In genomic region chr12:57496347-57497119, GRCm38 (mm10) we compare ENCODE assay signal across 15 mouse cellular contexts. TPM values are rescaled to one million over a fixed set of nuclear protein-coding genes. Genes with fewer than 3 reads are reported as not detected.
DNase-seq lines count a peak whose midpoint lies in the region; ATAC-seq and TF ChIP-seq lines count a peak whose summit lies in the region.
"Had no signal": no experiment of that assay in that cellular context is flagged by ENCODE, and none has a peak within 500 bp of the region (broad histone marks: within the 10 kb centered on the region; RNA-seq: fewer than 3 reads in every experiment).

No protein-coding gene starts in this region.

- H3K4me2 ChIP-seq in midbrain, embryonic 14.5 days (ENCODE audit: low read length) = no peak overlapping the region
- H3K4me2 ChIP-seq in intestine, embryonic 15.5 days (replicated peaks) = peak overlapping the region; percentile 1; the same call in 1 of the 2 replicates
- H3K4me2 ChIP-seq in lung, embryonic 16.5 days (ENCODE audit: low read depth, low read length) = peak overlapping the region; percentile 5; the same call in 1 of the 2 replicates
- no peak overlapping the region for H3K4me2 ChIP-seq in stomach, postnatal 0 days (replicated peaks; ENCODE audit: low read depth)
- H3K4me2 ChIP-seq: hindbrain, embryonic 15.5 days; liver, embryonic 13.5 days had no signal

- H3K27ac ChIP-seq in midbrain, embryonic 10.5 days (replicated peaks) = peak overlapping the region; percentile 63
- H3K27ac ChIP-seq in midbrain, embryonic 14.5 days (replicated peaks; ENCODE audit: low read depth, low read length) = no peak overlapping the region
- H3K27ac ChIP-seq in intestine, embryonic 15.5 days = no peak overlapping the region
- peak overlapping the region; percentile 37; the same call in 1 of the 2 replicates for H3K27ac ChIP-seq in lung, embryonic 16.5 days (ENCODE audit: low read length)
- no peak overlapping the region for H3K27ac ChIP-seq in stomach, postnatal 0 days (replicated peaks)
- H3K27ac ChIP-seq: hindbrain, embryonic 15.5 days; left cerebral cortex, adult 2 months; liver, embryonic 13.5 days had no signal

- TF ChIP-seq CTCF in stomach, postnatal 0 days (IDR thresholded peaks at IDR 0.05; ENCODE audit: low read depth) = no peak

- WGBS in midbrain, embryonic 10.5 days = 74% methylated on average over 6 of the region's 6 CpGs
- 85% methylated on average over 6 of the region's 6 CpGs for WGBS in midbrain, embryonic 14.5 days
- 27% methylated on average over 6 of the region's 6 CpGs for WGBS in intestine, embryonic 15.5 days
- WGBS in lung, embryonic 16.5 days = 38% methylated on average over 6 of the region's 6 CpGs
- WGBS in stomach, postnatal 0 days = 22% methylated on average over 6 of the region's 6 CpGs

- no peak for ATAC-seq in midbrain, embryonic 14.5 days (ENCODE audit: low FRiP score, low TSS enrichment)
- ATAC-seq in intestine, embryonic 15.5 days = peak; percentile 91
- peak; percentile 97 for ATAC-seq in lung, embryonic 16.5 days (ENCODE audit: low read depth)
- ATAC-seq in stomach, postnatal 0 days (ENCODE audit: low FRiP score, low TSS enrichment) = peak; percentile 84
- ATAC-seq in megakaryocyte, adult 5-6 weeks (ENCODE audit: poor library complexity, severe bottlenecking) = no peak
- ATAC-seq: forebrain, embryonic 14.5 days had no signal

- H3K9me3 ChIP-seq in midbrain, embryonic 10.5 days (replicated peaks) = no peaks in the 10 kb centered on the region
- H3K9me3 ChIP-seq in midbrain, embryonic 14.5 days (ENCODE audit: control insufficient read depth, low read length) = no peaks in the 10 kb centered on the region
- H3K9me3 ChIP-seq in intestine, embryonic 15.5 days = no peaks in the 10 kb centered on the region
- H3K9me3 ChIP-seq in lung, embryonic 16.5 days (ENCODE audit: control insufficient read depth, low read length) = no peaks in the 10 kb centered on the region
- no peaks in the 10 kb centered on the region for H3K9me3 ChIP-seq in stomach, postnatal 0 days (ENCODE audit: control insufficient read depth, low read length)
- H3K9me3 ChIP-seq: hindbrain, embryonic 15.5 days; liver, embryonic 13.5 days had no signal

- no peak overlapping the region for H3K9ac ChIP-seq in midbrain, embryonic 14.5 days (replicated peaks; ENCODE audit: low read length)
- H3K9ac ChIP-seq in intestine, embryonic 15.5 days = no peak overlapping the region
- no peak overlapping the region for H3K9ac ChIP-seq in lung, embryonic 16.5 days (ENCODE audit: low read length)
- H3K9ac ChIP-seq in stomach, postnatal 0 days (ENCODE audit: low read length) = no peak overlapping the region
- H3K9ac ChIP-seq: hindbrain, embryonic 15.5 days; liver, embryonic 13.5 days had no signal

- no peak for DNase-seq in midbrain, embryonic 10.5 days (ENCODE audit: low spot score)
- no peak for DNase-seq in midbrain, embryonic 14.5 days
- peak; percentile 43 for DNase-seq in stomach, postnatal 0 days (ENCODE audit: low spot score)
- DNase-seq in gastrocnemius, postnatal 25 days = no peak
- DNase-seq: cerebellum, postnatal 14 days; gastrocnemius, postnatal 36 days; liver, embryonic 13.5 days; right cerebral cortex, postnatal 25 days; thymus, postnatal 36 days had no signal

- no peak overlapping the region for H3K4me3 ChIP-seq in midbrain, embryonic 10.5 days
- no peak overlapping the region for H3K4me3 ChIP-seq in midbrain, embryonic 14.5 days (replicated peaks; ENCODE audit: low read depth, low read length)
- no peak overlapping the region for H3K4me3 ChIP-seq in intestine, embryonic 15.5 days (replicated peaks)
- H3K4me3 ChIP-seq in lung, embryonic 16.5 days (ENCODE audit: low read length) = no peak overlapping the region
- H3K4me3 ChIP-seq in stomach, postnatal 0 days (ENCODE audit: low read depth, low read length) = no peak overlapping the region
- H3K4me3 ChIP-seq: hindbrain, embryonic 15.5 days; left cerebral cortex, adult 2 months; liver, embryonic 13.5 days had no signal

- H3K4me1 ChIP-seq in midbrain, embryonic 10.5 days = peaks cover 9% of the 10 kb centered on the region
- no peaks in the 10 kb centered on the region for H3K4me1 ChIP-seq in midbrain, embryonic 14.5 days (ENCODE audit: control insufficient read depth, insufficient read depth, low read length)
- H3K4me1 ChIP-seq in intestine, embryonic 15.5 days (replicated peaks) = no peaks in the 10 kb centered on the region
- H3K4me1 ChIP-seq in lung, embryonic 16.5 days (replicated peaks; ENCODE audit: control insufficient read depth, insufficient read depth, low read length) = 0 out of 2 replicates have a peak, but pooled peaks cover 2% of the 10 kb centered on the region
- no peaks in the 10 kb centered on the region for H3K4me1 ChIP-seq in stomach, postnatal 0 days (replicated peaks; ENCODE audit: control insufficient read depth, insufficient read depth)
- H3K4me1 ChIP-seq: hindbrain, embryonic 15.5 days; liver, embryonic 13.5 days had no signal

- H3K27me3 ChIP-seq in midbrain, embryonic 10.5 days (ENCODE audit: low read depth, poor library complexity, severe bottlenecking) = no peaks in the 10 kb centered on the region
- no peaks in the 10 kb centered on the region for H3K27me3 ChIP-seq in midbrain, embryonic 14.5 days (ENCODE audit: control insufficient read depth, insufficient read depth, low read length)
- no peaks in the 10 kb centered on the region for H3K27me3 ChIP-seq in intestine, embryonic 15.5 days (replicated peaks)
- H3K27me3 ChIP-seq in lung, embryonic 16.5 days (ENCODE audit: control insufficient read depth, insufficient read depth, low read depth, low read length) = no peaks in the 10 kb centered on the region
- no peaks in the 10 kb centered on the region for H3K27me3 ChIP-seq in stomach, postnatal 0 days (ENCODE audit: control insufficient read depth, insufficient read depth, low read length)
- H3K27me3 ChIP-seq: hindbrain, embryonic 15.5 days; liver, embryonic 13.5 days had no signal

- TF ChIP-seq EP300 in stomach, postnatal 0 days (optimal IDR thresholded peaks at IDR 0.05) = no peak

- H3K36me3 ChIP-seq in midbrain, embryonic 10.5 days = no peaks in the 10 kb centered on the region
- no peaks in the 10 kb centered on the region for H3K36me3 ChIP-seq in midbrain, embryonic 14.5 days (ENCODE audit: control insufficient read depth, insufficient read depth, low read length)
- H3K36me3 ChIP-seq in intestine, embryonic 15.5 days = no peaks in the 10 kb centered on the region
- no peaks in the 10 kb centered on the region for H3K36me3 ChIP-seq in lung, embryonic 16.5 days (ENCODE audit: control insufficient read depth, insufficient read depth, low read length)
- no peaks in the 10 kb centered on the region for H3K36me3 ChIP-seq in stomach, postnatal 0 days (ENCODE audit: control insufficient read depth, insufficient read depth, low read length)
- H3K36me3 ChIP-seq: hindbrain, embryonic 15.5 days; liver, embryonic 13.5 days had no signal

RNA-seq across cellular contexts. Expression of gene Foxa1, which starts 50.2 kb away (rescaled TPM):
- 3.2 and 3.9 TPM in 2 replicates for polyA plus RNA-seq in midbrain, embryonic 10.5 days (2016; fragmentation: Nextera tagmentation; extraction: Ambion mirVana)
- 2.4 and 3.1 TPM in 2 replicates for polyA plus RNA-seq in midbrain, embryonic 14.5 days (2014; fragmentation: Nextera tagmentation; extraction: Ambion mirVana)
- polyA plus RNA-seq in intestine, embryonic 15.5 days (2015; fragmentation: Nextera tagmentation; extraction: Ambion mirVana) = 6.4 and 8.9 TPM in 2 replicates
- 7.5 and 8.2 TPM in 2 replicates for polyA plus RNA-seq in lung, embryonic 16.5 days (2015; fragmentation: Nextera tagmentation; extraction: Ambion mirVana)
- 16.1 and 28.9 TPM in 2 replicates for polyA plus RNA-seq in stomach, postnatal 0 days (2015; fragmentation: Nextera tagmentation; extraction: Ambion mirVana)
- not detected for total RNA-seq in gastrocnemius, postnatal 25 days (2021)
- not detected in 2 replicates for total RNA-seq in megakaryocyte, adult 5-6 weeks (2015)
- not detected in 2 replicates for total RNA-seq in megakaryocyte, adult 5-6 weeks (2017)
- total RNA-seq: gastrocnemius, postnatal 36 days; left cerebral cortex, adult 2 months had no signal

Comparison
In these comparisons a context has a peak if more than half of its experiments do, and no peak if none do; other contexts are left out.
1. H3K27ac ChIP-seq: peak in midbrain, embryonic 10.5 days (single experiment) and lung, embryonic 16.5 days (single experiment); none in midbrain, embryonic 14.5 days (single experiment), intestine, embryonic 15.5 days (single experiment) and stomach, postnatal 0 days (single experiment).
2. ATAC-seq: peak in intestine, embryonic 15.5 days (single experiment), lung, embryonic 16.5 days (single experiment) and stomach, postnatal 0 days (single experiment); none in midbrain, embryonic 14.5 days (single experiment) and megakaryocyte, adult 5-6 weeks (single experiment).
3. H3K4me2 ChIP-seq: peak in intestine, embryonic 15.5 days (single experiment) and lung, embryonic 16.5 days (single experiment); none in midbrain, embryonic 14.5 days (single experiment) and stomach, postnatal 0 days (single experiment).